Mouse (Mus musculus): Measurements from ENCODE around the gene Wdfy2. TPM values are rescaled to one million over a fixed set of nuclear protein-coding genes. Genes with fewer than 3 reads are reported as not detected.

The Wdfy2 gene
- total and polyA plus RNA-seq, 3 experiments: 5.0 to 6.7 (median 6.5) TPM

- DNase-seq: no peak
Observed at GRCm38 (mm10) chr14:62965342-62965741, 127.9 kb downstream of the Wdfy2 start.

GRCm38 (mm10) chr14:62965811-62966520 lies 128.5 kb downstream of the Wdfy2 start:
- H3K4me1 ChIP-seq (ENCODE audit: control insufficient read depth, insufficient read depth, low read length): no peaks in the 10 kb centered on the region
- 18% methylated on average over 15 of the region's 15 CpGs for WGBS
- no peak for DNase-seq

More at GRCm38 (mm10) chr14:62965342-62965741, 127.9 kb downstream of the Wdfy2 start:
- Histone ChIP-seq H3K4me3 (no peak overlapping the region), H3K79me2 (replicated peaks; ENCODE audit: control insufficient read depth, insufficient read depth, low read length) (no peaks in the 10 kb centered on the region), H3K27me3 (ENCODE audit: control insufficient read depth, insufficient read depth, low read length) (no peaks in the 10 kb centered on the region), H3K27ac (no peak overlapping the region), H3K9ac (ENCODE audit: low read depth, low read length) (no peak overlapping the region), H3K4me1 (ENCODE audit: control insufficient read depth, insufficient read depth, low read length) (no peaks in the 10 kb centered on the region), H3K36me3 (ENCODE audit: control insufficient read depth, insufficient read depth, low read length) (no peaks in the 10 kb centered on the region)
- intact Hi-C loops (cut with DNase I): no loop called here
- WGBS: 72% methylated on average over 5 of the region's 5 CpGs
- TF ChIP-seq POLR2A (IDR thresholded peaks at IDR 0.05; ENCODE audit: insufficient read depth, low read depth, low read length) (no peak), EP300 (IDR thresholded peaks at IDR 0.05; ENCODE audit: insufficient read depth, low read depth, low read length) (0 out of 2 replicates have a peak, but pooled peaks have one; percentile 29), CTCF (IDR thresholded peaks at IDR 0.05) (peak; percentile 29)

GRCm38 (mm10) chr14:62975046-62975445 lies 137.6 kb downstream of the Wdfy2 start:
- WGBS: 21% methylated on average over 5 of the region's 5 CpGs

More at GRCm38 (mm10) chr14:62965811-62966520, 128.5 kb downstream of the Wdfy2 start:
- peak overlapping the region; percentile 41; the same call in 1 of the 2 replicates for H3K9ac ChIP-seq (ENCODE audit: low read depth, low read length)
- no peaks in the 10 kb centered on the region for H3K79me2 ChIP-seq (replicated peaks; ENCODE audit: control insufficient read depth, insufficient read depth, low read length)
- peak overlapping the region; percentile 17 for H3K4me3 ChIP-seq
- TF ChIP-seq POLR2A (IDR thresholded peaks at IDR 0.05; ENCODE audit: insufficient read depth, low read depth, low read length) (no peak), EP300 (IDR thresholded peaks at IDR 0.05; ENCODE audit: insufficient read depth, low read depth, low read length) (no peak), CTCF (IDR thresholded peaks at IDR 0.05) (no peak)
- intact Hi-C loops (cut with DNase I): no loop called here
- H3K27ac ChIP-seq: no peak overlapping the region
- no peaks in the 10 kb centered on the region for H3K36me3 ChIP-seq (ENCODE audit: control insufficient read depth, insufficient read depth, low read length)
- H3K27me3 ChIP-seq (ENCODE audit: control insufficient read depth, insufficient read depth, low read length): no peaks in the 10 kb centered on the region

GRCm38 (mm10) chr14:62979815-62980214 lies 142.3 kb downstream of the Wdfy2 start:
- 53% methylated on average over 1 of the region's 1 CpGs for WGBS
- Histone ChIP-seq H3K27me3 (ENCODE audit: control insufficient read depth, insufficient read depth, low read length) (no peaks in the 10 kb centered on the region), H3K4me3 (no peak overlapping the region), H3K9ac (ENCODE audit: low read depth, low read length) (no peak overlapping the region), H3K79me2 (replicated peaks; ENCODE audit: control insufficient read depth, insufficient read depth, low read length) (no peaks in the 10 kb centered on the region), H3K36me3 (ENCODE audit: control insufficient read depth, insufficient read depth, low read length) (no peaks in the 10 kb centered on the region), H3K27ac (no peak overlapping the region), H3K4me1 (ENCODE audit: control insufficient read depth, insufficient read depth, low read length) (no peaks in the 10 kb centered on the region)
- TF ChIP-seq EP300 (IDR thresholded peaks at IDR 0.05; ENCODE audit: insufficient read depth, low read depth, low read length): no peak
- TF ChIP-seq POLR2A (IDR thresholded peaks at IDR 0.05; ENCODE audit: insufficient read depth, low read depth, low read length): no peak
- no peak for TF ChIP-seq CTCF (IDR thresholded peaks at IDR 0.05)
- DNase-seq: no peak
- intact Hi-C loops (cut with DNase I): loop anchor here (1.0 to 5.0 kb wide), 2 partner anchors 38 to 343 kb away; no protein-coding TSS in a partner anchor

More at GRCm38 (mm10) chr14:62975046-62975445, 137.6 kb downstream of the Wdfy2 start:
- H3K27ac ChIP-seq: no peak overlapping the region
- H3K36me3 ChIP-seq (ENCODE audit: control insufficient read depth, insufficient read depth, low read length): no peaks in the 10 kb centered on the region
- H3K4me3 ChIP-seq: no peak overlapping the region
- no peaks in the 10 kb centered on the region for H3K27me3 ChIP-seq (ENCODE audit: control insufficient read depth, insufficient read depth, low read length)
- H3K9ac ChIP-seq (ENCODE audit: low read depth, low read length): no peak overlapping the region
- intact Hi-C loops (cut with DNase I): loop anchor here (1.0 to 5.0 kb wide), 3 partner anchors 260 to 483 kb away; no protein-coding TSS in a partner anchor
- H3K4me1 ChIP-seq (ENCODE audit: control insufficient read depth, insufficient read depth, low read length): no peaks in the 10 kb centered on the region
- DNase-seq: peak; percentile 53 to 80
- no peak for TF ChIP-seq EP300 (IDR thresholded peaks at IDR 0.05; ENCODE audit: insufficient read depth, low read depth, low read length)
- TF ChIP-seq CTCF (IDR thresholded peaks at IDR 0.05): peak; percentile 90
- H3K79me2 ChIP-seq (replicated peaks; ENCODE audit: control insufficient read depth, insufficient read depth, low read length): no peaks in the 10 kb centered on the region

GRCm38 (mm10) chr14:62984410-62984809 lies 146.9 kb downstream of the Wdfy2 start, which contains the start of gene Defb48:
Gene Defb48 (minus strand): TSS chr14:62984510.
- TF ChIP-seq CTCF (IDR thresholded peaks at IDR 0.05) (no peak), EP300 (IDR thresholded peaks at IDR 0.05; ENCODE audit: insufficient read depth, low read depth, low read length) (no peak), POLR2A (IDR thresholded peaks at IDR 0.05; ENCODE audit: insufficient read depth, low read depth, low read length) (no peak)
- no peaks in the 10 kb centered on the region for H3K27me3 ChIP-seq (ENCODE audit: control insufficient read depth, insufficient read depth, low read length)
- no peak for DNase-seq

GRCm38 (mm10) chr14:62991271-62991670 lies 153.8 kb downstream of the Wdfy2 start:
- Histone ChIP-seq H3K4me1 (ENCODE audit: control insufficient read depth, insufficient read depth, low read length) (no peaks in the 10 kb centered on the region), H3K79me2 (replicated peaks; ENCODE audit: control insufficient read depth, insufficient read depth, low read length) (no peaks in the 10 kb centered on the region), H3K36me3 (ENCODE audit: control insufficient read depth, insufficient read depth, low read length) (no peaks in the 10 kb centered on the region), H3K9ac (ENCODE audit: low read depth, low read length) (no peak overlapping the region), H3K27ac (no peak overlapping the region), H3K4me3 (no peak overlapping the region), H3K27me3 (ENCODE audit: control insufficient read depth, insufficient read depth, low read length) (no peaks in the 10 kb centered on the region)
- no peak for DNase-seq
- WGBS: 46% methylated on average over 3 of the region's 3 CpGs
- intact Hi-C loops (cut with DNase I): no loop called here
- TF ChIP-seq POLR2A (IDR thresholded peaks at IDR 0.05; ENCODE audit: insufficient read depth, low read depth, low read length) (no peak), EP300 (IDR thresholded peaks at IDR 0.05; ENCODE audit: insufficient read depth, low read depth, low read length) (no peak), CTCF (IDR thresholded peaks at IDR 0.05) (no peak)

More at GRCm38 (mm10) chr14:62984410-62984809, 146.9 kb downstream of the Wdfy2 start, which contains the start of gene Defb48:
- Histone ChIP-seq H3K79me2 (replicated peaks; ENCODE audit: control insufficient read depth, insufficient read depth, low read length) (no peaks in the 10 kb centered on the region), H3K4me1 (ENCODE audit: control insufficient read depth, insufficient read depth, low read length) (no peaks in the 10 kb centered on the region), H3K4me3 (no peak within 1 kb of the TSS), H3K9ac (ENCODE audit: low read depth, low read length) (no peak within 1 kb of the TSS), H3K36me3 (ENCODE audit: control insufficient read depth, insufficient read depth, low read length) (no peaks in the 10 kb centered on the region), H3K27ac (no peak within 1 kb of the TSS)
- WGBS: 64% methylated on average over 1 of the region's 1 CpGs
- intact Hi-C loops (cut with DNase I): no loop called here
